Mouse (Mus musculus): ENCODE results near the gene Perm1. TPM values are rescaled to one million over a fixed set of nuclear protein-coding genes. Genes with fewer than 3 reads are reported as not detected.

The Perm1 gene
- polyA plus RNA-seq, 1 experiment from 2014 or later = 10.8 TPM

DNA sequence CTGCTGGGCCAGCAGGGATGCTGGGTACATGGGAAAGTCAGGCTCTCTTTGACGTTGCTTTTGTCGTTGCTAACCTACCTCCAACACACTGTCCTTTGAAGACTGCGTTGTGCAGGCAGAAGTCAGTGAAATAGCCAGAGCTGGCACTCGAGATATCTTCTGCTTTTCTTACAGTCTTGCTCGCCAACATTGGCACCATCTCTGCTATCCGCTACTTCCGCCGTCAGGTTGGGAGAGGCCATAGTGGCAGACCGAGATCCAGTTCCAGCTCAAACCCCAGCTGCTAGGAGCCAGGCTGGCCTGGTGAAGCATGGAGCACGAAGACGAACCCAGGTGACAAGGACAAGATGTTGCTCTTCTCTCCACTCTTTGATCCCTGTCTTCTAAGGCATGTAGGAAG is 4.3 kb downstream of the Perm1 start:
- H3K4me3 ChIP-seq = no peak overlapping the region
- no peaks in the 10 kb centered on the region for H3K9me3 ChIP-seq (replicated peaks)
- peaks cover 10% of the 10 kb centered on the region for H3K36me3 ChIP-seq
- H3K4me1 ChIP-seq (replicated peaks) = peaks cover 30% of the 10 kb centered on the region
- H3K27ac ChIP-seq = no peak overlapping the region
- WGBS = 87% methylated on average over 11 of the region's 11 CpGs
- no peak overlapping the region for H3K9ac ChIP-seq
- H3K4me2 ChIP-seq = no peak overlapping the region
- no peak for ATAC-seq (replicated peaks; ENCODE audit: insufficient number of reproducible peaks, insufficient read depth, low FRiP score, low read depth)
- no peaks in the 10 kb centered on the region for H3K27me3 ChIP-seq

DNA sequence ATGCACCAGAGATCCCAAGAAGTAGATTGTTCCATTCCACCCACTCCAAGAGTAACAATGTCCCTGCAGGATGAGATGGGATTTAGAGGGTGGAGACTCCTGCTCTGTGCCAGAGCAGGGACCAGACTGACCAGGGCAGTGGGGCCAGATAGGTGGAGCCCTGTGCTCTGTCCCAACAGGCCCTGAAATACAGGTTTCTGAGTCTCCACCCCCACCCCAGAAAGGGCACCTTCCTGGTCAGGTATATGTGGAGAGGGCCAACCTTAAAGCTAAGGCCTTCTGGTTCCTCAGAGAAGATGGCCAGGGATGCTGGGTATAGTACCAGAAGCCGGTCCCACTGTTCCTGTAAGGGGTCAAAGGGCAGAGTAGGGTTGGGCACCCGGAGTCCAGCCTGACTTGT is 8.6 kb downstream of the Perm1 start:
- Histone ChIP-seq H3K9me3 (replicated peaks) (no peaks in the 10 kb centered on the region), H3K27me3 (no peaks in the 10 kb centered on the region), H3K4me3 (no peak overlapping the region), H3K9ac (no peak overlapping the region), H3K36me3 (peaks cover 15% of the 10 kb centered on the region), H3K27ac (no peak overlapping the region), H3K4me2 (no peak overlapping the region), H3K4me1 (replicated peaks) (peaks cover 11% of the 10 kb centered on the region)
- 79% methylated on average over 2 of the region's 2 CpGs for WGBS
- ATAC-seq (replicated peaks; ENCODE audit: insufficient number of reproducible peaks, insufficient read depth, low FRiP score, low read depth) = no peak

DNA sequence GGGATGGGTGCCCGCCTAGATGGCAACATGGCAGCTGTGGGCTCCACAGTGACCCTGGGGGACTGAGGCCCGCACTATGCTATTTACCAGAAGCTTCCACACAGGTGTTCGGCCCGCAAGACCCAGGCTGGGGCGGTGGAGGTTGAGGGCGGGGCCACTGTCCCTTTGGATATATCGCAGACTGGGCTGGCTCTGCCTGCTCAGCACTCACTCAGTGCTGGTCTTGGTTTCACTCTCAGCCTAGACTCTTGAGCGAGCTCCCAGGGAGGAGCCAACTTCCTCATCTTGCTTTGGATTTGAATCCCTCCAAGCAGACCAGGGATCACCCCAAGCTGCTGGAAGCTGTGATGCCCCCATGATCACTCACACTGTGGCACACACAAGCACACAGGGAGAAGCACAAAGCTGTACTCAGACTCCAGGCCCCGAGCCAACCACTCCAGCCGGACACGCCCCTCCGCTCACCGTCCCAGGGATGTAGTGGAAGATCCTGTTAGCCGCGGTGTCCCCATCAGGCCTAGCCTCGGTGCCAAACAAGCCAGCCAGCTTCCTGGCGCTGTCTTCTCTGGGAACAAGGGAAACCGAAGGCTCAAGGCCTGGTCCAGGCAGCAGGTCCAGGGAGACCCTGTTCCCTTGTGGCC is 12.2 kb downstream of the Perm1 start:
- 39% methylated on average over 18 of the region's 18 CpGs for WGBS
- Histone ChIP-seq H3K4me1 (replicated peaks) (peaks cover 11% of the 10 kb centered on the region), H3K4me2 (peak overlapping the region; percentile 40), H3K27ac (no peak overlapping the region), H3K36me3 (peaks cover 43% of the 10 kb centered on the region), H3K9ac (peak overlapping the region; percentile 41; the same call in 1 of the 2 replicates), H3K9me3 (replicated peaks) (no peaks in the 10 kb centered on the region), H3K27me3 (no peaks in the 10 kb centered on the region), H3K4me3 (peak overlapping the region; percentile 13; the same call in 1 of the 2 replicates)
- ATAC-seq (replicated peaks; ENCODE audit: insufficient number of reproducible peaks, insufficient read depth, low FRiP score, low read depth) = 0 out of 2 replicates have a peak, but pooled peaks have one; percentile 21

DNA sequence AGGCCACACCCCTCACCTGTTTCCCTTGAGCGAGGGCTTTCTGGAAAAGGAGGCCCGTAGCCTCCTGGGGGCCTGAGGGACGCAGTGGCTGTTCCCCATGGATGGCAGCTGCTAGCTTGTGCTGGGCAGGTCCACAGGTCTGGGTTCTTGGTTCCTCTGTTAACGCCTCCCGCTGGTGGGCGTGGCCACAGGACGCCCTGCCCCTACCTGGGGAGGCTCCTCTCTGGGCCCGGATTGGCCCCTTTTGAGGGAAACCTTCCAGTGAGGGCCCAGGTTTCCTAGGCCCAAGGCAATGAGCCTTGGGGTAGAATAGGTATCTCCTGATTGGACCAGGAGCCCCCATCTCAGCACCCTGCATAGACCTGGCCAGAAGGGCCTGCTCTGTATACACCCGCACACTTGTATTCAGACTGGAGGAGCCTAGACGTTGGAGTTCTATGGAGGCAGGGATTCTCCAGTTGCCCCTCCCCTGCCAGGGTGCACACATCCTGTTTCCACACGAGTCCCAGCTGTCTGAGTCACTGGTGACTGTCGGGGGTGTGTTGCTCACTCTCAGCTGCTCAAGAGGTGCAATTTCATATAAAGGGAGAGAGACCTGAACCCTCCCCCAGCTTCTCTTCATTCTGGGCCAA is 12.8 kb downstream of the Perm1 start:
- peaks cover 13% of the 10 kb centered on the region for H3K4me1 ChIP-seq (replicated peaks)
- H3K9ac ChIP-seq = peak overlapping the region; percentile 41; the same call in 1 of the 2 replicates
- H3K27ac ChIP-seq = no peak overlapping the region
- WGBS = 24% methylated on average over 12 of the region's 12 CpGs
- peak overlapping the region; percentile 40 for H3K4me2 ChIP-seq
- no peaks in the 10 kb centered on the region for H3K27me3 ChIP-seq
- peaks cover 44% of the 10 kb centered on the region for H3K36me3 ChIP-seq
- ATAC-seq (replicated peaks; ENCODE audit: insufficient number of reproducible peaks, insufficient read depth, low FRiP score, low read depth) = 0 out of 2 replicates have a peak, but pooled peaks have one; percentile 20
- peak overlapping the region; percentile 13; the same call in 1 of the 2 replicates for H3K4me3 ChIP-seq
- H3K9me3 ChIP-seq (replicated peaks) = no peaks in the 10 kb centered on the region

DNA sequence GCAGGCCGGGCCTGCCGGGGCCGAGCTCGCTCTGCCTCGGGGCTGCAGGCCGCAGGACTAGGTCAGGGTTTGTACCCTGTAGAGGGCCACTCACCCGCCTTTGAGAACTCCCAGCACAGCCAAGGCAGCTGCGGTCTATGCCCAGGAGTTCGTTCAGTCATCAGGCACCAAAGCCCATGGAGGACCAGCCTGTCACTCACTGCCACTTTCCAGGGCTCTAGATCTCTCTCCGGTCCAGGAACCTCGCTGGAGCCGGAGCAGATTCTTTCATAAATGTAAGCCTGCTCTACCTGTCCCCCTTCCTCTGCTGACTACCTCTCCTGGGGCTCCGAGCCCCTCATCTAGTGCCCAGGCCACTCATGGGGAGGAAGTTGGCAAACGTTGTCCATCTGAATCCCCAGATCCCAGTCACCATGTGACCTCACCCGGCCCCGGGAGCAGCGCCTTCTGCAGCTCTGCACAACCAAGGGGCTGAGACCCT is 18.4 kb downstream of the Perm1 start:
- no peak for ATAC-seq (replicated peaks; ENCODE audit: insufficient number of reproducible peaks, insufficient read depth, low FRiP score, low read depth)
- no peaks in the 10 kb centered on the region for H3K9me3 ChIP-seq (replicated peaks)
- H3K27ac ChIP-seq = peak overlapping the region; percentile 80
- 6% methylated on average over 17 of the region's 17 CpGs for WGBS
- no peaks in the 10 kb centered on the region for H3K27me3 ChIP-seq
- H3K9ac ChIP-seq = peak overlapping the region; percentile 73
- peak overlapping the region; percentile 98 for H3K4me2 ChIP-seq
- peaks cover 55% of the 10 kb centered on the region for H3K36me3 ChIP-seq
- H3K4me3 ChIP-seq = peak overlapping the region; percentile 65
- H3K4me1 ChIP-seq (replicated peaks) = peaks cover 20% of the 10 kb centered on the region

DNA sequence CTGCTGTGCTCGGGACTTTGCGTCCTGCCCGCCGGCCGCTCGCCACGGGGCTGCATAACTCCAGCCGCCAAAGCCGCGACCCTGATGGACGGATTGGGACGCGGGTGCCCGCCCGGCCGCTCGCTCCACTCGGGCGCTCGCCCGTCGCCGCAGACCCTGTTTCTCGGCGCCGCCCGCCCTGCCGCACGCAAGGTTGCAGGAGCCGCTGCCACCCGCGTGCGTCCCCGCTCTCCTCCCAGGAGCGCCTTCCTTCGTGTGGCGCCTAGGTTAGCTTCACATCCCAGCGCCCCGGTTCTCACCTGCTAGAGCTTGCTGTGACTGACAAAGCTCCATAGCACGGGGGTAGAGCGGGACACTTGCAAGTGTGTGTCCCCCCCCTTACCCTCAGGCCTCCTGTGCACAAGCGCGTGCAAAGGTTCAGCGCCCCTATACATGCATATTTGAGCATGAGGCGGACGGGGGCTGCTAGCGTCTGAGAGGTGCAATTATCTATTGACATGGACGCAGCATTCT is 19.1 kb downstream of the Perm1 start, which contains the start of gene Plekhn1:
Plekhn1 (minus strand) TSS at position 157 of the 513 bp plus-strand sequence.
- H3K9me3 ChIP-seq (replicated peaks) = no peaks in the 10 kb centered on the region
- ATAC-seq (replicated peaks; ENCODE audit: insufficient number of reproducible peaks, insufficient read depth, low FRiP score, low read depth) = peak; percentile 49
- peak within 1 kb of the TSS; percentile 92 for H3K27ac ChIP-seq
- under 1% methylated on average over 42 of the region's 48 CpGs for WGBS
- H3K4me1 ChIP-seq (replicated peaks) = peaks cover 20% of the 10 kb centered on the region
- H3K4me3 ChIP-seq = peak within 1 kb of the TSS; percentile 94
- peaks cover 55% of the 10 kb centered on the region for H3K36me3 ChIP-seq
- peak within 1 kb of the TSS; percentile 73 for H3K9ac ChIP-seq
- no peaks in the 10 kb centered on the region for H3K27me3 ChIP-seq
- H3K4me2 ChIP-seq = peak within 1 kb of the TSS; percentile 98

DNA sequence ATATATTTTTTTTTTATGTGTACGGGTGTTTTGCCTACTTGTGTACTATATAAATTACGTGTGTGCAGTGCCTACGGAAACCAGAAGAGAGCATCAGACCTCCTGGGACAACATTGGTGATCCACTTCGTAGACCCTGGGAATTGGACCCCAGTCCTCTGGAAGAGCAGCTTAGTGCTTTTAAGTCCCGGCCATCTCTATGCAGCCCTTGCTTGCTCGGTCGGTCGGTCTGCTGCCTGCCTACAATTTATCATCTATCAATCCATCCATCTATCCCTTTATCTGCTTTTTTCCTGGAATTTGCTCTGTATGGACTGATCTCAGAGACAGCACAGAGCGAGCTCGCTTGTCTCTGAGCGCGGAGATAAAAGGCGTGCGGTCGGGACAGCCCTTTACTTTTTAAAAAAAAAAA is 19.7 kb downstream of the Perm1 start:
- H3K4me1 ChIP-seq (replicated peaks) = peaks cover 20% of the 10 kb centered on the region
- no peaks in the 10 kb centered on the region for H3K27me3 ChIP-seq
- H3K36me3 ChIP-seq = peaks cover 55% of the 10 kb centered on the region
- under 1% methylated on average over 15 of the region's 15 CpGs for WGBS
- peak overlapping the region; percentile 94 for H3K4me3 ChIP-seq
- peak overlapping the region; percentile 92 for H3K27ac ChIP-seq
- no peak for ATAC-seq (replicated peaks; ENCODE audit: insufficient number of reproducible peaks, insufficient read depth, low FRiP score, low read depth)
- H3K9me3 ChIP-seq (replicated peaks) = no peaks in the 10 kb centered on the region
- peak overlapping the region; percentile 43; the same call in 1 of the 2 replicates for H3K9ac ChIP-seq
- H3K4me2 ChIP-seq = peak overlapping the region; percentile 98

DNA sequence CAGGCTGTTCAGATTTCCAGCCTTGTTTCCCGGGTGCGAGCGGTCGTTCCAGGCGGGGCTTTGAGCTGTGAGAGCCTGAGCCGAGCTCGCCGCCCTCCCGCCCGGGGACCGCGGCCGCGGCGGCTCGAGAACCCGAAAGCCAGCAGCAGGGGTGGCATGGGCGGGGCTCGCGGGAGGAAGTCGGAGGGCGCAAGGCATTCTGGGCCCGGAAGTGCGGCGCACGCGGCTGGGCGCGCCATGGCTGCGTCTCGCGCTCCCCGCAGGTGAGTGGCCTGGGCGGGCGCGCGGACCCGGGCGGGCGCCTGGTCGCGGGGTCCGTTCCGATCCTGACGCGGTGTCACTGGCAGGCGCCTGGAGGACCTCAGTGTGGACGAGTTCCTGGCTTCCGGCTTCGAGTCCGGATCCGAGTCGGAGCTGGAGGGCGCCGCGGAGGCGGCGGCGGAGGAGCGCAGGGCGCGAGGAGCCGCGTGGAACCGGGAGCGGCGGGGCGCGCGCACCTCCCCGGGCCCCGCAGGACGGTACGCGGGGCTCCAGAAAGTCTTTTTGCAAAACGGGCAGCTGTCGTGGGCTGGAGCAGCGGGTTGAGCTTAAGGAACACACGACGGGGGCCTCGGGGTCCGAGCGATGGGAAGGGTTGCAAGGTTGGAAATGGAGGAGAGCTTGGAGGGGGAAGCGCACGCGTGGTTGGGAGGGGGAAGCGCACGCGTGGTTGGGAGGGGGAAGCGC is 20.3 kb downstream of the Perm1 start, which contains the start of gene Noc2l:
Noc2l (plus strand) TSS at position 203 of the 726 bp plus-strand sequence.
- peaks cover 54% of the 10 kb centered on the region for H3K36me3 ChIP-seq
- no peaks in the 10 kb centered on the region for H3K9me3 ChIP-seq (replicated peaks)
- H3K9ac ChIP-seq = peak within 1 kb of the TSS; percentile 77
- H3K27me3 ChIP-seq = no peaks in the 10 kb centered on the region
- peak; percentile 86 for ATAC-seq (replicated peaks; ENCODE audit: insufficient number of reproducible peaks, insufficient read depth, low FRiP score, low read depth)
- H3K27ac ChIP-seq = peak within 1 kb of the TSS; percentile 92
- peaks cover 20% of the 10 kb centered on the region for H3K4me1 ChIP-seq (replicated peaks)
- peak within 1 kb of the TSS; percentile 98 for H3K4me2 ChIP-seq
- WGBS = under 1% methylated on average over 73 of the region's 90 CpGs
- H3K4me3 ChIP-seq = peak within 1 kb of the TSS; percentile 94

DNA sequence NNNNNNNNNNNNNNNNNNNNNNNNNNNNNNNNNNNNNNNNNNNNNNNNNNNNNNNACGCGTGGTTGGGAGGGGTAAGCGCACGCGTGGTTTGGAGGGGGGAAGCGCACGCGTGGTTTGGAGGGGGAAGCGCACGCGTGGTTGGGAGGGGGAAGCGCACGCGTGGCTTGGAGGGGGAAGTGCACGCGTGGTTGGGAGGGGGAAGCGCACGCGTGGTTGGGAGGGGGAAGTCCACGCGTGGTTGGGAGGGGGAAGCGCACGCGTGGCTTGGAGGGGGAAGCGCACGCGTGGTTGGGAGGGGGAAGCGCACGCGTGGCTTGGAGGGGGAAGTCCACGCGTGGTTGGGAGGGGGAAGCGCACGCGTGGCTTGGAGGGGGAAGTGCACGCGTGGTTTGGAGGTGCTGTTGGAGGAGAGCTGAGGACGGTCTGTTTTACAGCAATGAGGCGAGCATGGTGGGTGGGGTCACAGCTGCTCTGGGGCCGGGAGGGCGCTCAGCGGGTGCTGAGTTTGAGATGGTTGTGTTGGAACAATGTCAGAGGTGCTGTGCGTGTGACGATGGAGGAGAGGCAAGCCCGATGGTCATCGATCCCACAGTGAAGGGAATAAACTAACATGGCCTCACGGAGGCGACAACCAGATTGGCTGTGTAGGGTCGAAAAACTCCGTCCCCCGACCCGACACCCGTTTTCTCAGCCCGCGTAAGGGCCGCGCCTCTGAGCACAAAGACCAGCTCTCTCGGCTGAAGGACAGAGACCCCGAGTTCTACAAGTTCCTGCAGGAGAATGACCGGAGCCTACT is 21.2 kb downstream of the Perm1 start:
- H3K27ac ChIP-seq = 0 out of 2 replicates have a peak overlapping the region, but pooled peaks have one; percentile 92
- no peak overlapping the region for H3K9ac ChIP-seq
- no peak for ATAC-seq (replicated peaks; ENCODE audit: insufficient number of reproducible peaks, insufficient read depth, low FRiP score, low read depth)
- 27% methylated on average over 58 of the region's 60 CpGs for WGBS
- peak overlapping the region; percentile 94 for H3K4me3 ChIP-seq
- H3K27me3 ChIP-seq = no peaks in the 10 kb centered on the region
- H3K4me2 ChIP-seq = peak overlapping the region; percentile 98
- H3K36me3 ChIP-seq = peaks cover 54% of the 10 kb centered on the region
- H3K9me3 ChIP-seq (replicated peaks) = no peaks in the 10 kb centered on the region
- peaks cover 20% of the 10 kb centered on the region for H3K4me1 ChIP-seq (replicated peaks)

DNA sequence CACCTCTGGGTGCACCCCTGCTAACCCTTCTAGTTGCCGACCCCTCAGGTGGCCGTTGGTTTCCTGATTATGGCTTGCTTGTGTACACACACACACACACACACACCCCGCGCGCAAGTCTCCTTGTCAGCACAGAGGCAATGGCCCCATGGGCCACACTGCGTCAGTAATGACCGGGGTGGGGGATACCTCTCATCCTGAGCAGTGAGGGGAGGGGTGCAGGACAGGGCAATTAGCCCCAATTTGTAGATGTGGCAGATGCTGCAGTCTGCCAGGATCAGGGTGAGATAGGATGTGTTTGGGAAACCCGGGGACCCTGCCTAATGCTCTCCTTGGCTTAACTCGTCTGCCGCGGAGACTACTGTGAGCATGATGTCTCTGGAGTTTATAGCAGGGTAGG is 33.9 kb downstream of the Perm1 start:
- Histone ChIP-seq H3K9me3 (replicated peaks) (no peaks in the 10 kb centered on the region), H3K27me3 (peaks cover 24% of the 10 kb centered on the region), H3K4me2 (no peak overlapping the region), H3K9ac (no peak overlapping the region), H3K27ac (no peak overlapping the region), H3K4me3 (no peak overlapping the region), H3K4me1 (replicated peaks) (peaks cover 4% of the 10 kb centered on the region), H3K36me3 (peaks cover 38% of the 10 kb centered on the region)
- WGBS = 50% methylated on average over 11 of the region's 11 CpGs
- no peak for ATAC-seq (replicated peaks; ENCODE audit: insufficient number of reproducible peaks, insufficient read depth, low FRiP score, low read depth)
